ENCODE assay signal across 13 mouse cellular contexts in genomic region chr5:104465279-104465678, GRCm38 (mm10). TPM values are rescaled to one million over a fixed set of nuclear protein-coding genes. Genes with fewer than 3 reads are reported as not detected.
DNase-seq lines count a peak whose midpoint lies in the region; ATAC-seq and TF ChIP-seq lines count a peak whose summit lies in the region.
"Had no signal": no experiment of that assay in that cellular context is flagged by ENCODE, and none has a peak within 500 bp of the region (broad histone marks: within the 10 kb centered on the region; RNA-seq: fewer than 3 reads in every experiment).

No protein-coding gene starts in this region.

- no peaks in the 10 kb centered on the region for H3K4me1 ChIP-seq in liver, adult 2 months (ENCODE audit: control insufficient read depth, insufficient read depth, low read length)
- H3K4me1 ChIP-seq in liver, postnatal 0 days (ENCODE audit: insufficient read depth) = no peaks in the 10 kb centered on the region
- H3K4me1 ChIP-seq: liver, embryonic 13.5 days had no signal

- intact Hi-C loops in heart, postnatal 36 days (cut with DNase I) = no loop called here

- WGBS in liver, adult 2 months = 89% methylated on average over 8 of the region's 8 CpGs
- 86% methylated on average over 8 of the region's 8 CpGs for WGBS in liver, postnatal 0 days (ENCODE audit: insufficient replicate concordance)

- H3K27ac ChIP-seq in liver, adult 2 months (replicated peaks; ENCODE audit: insufficient read depth, low read depth, low read length) = no peak overlapping the region
- H3K27ac ChIP-seq in liver, postnatal 0 days (ENCODE audit: low read depth) = no peak overlapping the region
- H3K27ac ChIP-seq: forebrain, embryonic 15.5 days; hindbrain, embryonic 15.5 days; liver, embryonic 13.5 days had no signal

- DNase-seq in heart, adult 18-20 months = peak; percentile 21 to 22
- DNase-seq in heart, postnatal 36 days = no peak
- DNase-seq in liver, adult 2 months (ENCODE audit: extremely low read depth, low read depth, low spot score) = peak; percentile 31
- no peak for DNase-seq in liver, postnatal 0 days
- peak; percentile 78 for DNase-seq in adrenal gland, adult 2 months
- peak; percentile 16 for DNase-seq in lung, postnatal 14 days
- no peak for DNase-seq in spleen, adult 12 weeks (ENCODE audit: low spot score)
- DNase-seq: liver, embryonic 13.5 days; thymus, postnatal 25 days had no signal

- TF ChIP-seq EP300 in liver, postnatal 0 days (IDR thresholded peaks at IDR 0.05; ENCODE audit: low read depth) = no peak

- no peak for TF ChIP-seq CTCF in liver, adult 2 months (IDR thresholded peaks at IDR 0.05; ENCODE audit: low read depth, low read length)
- TF ChIP-seq CTCF in liver, postnatal 0 days (IDR thresholded peaks at IDR 0.05; ENCODE audit: low read depth) = no peak

- H3K4me3 ChIP-seq in liver, adult 2 months (ENCODE audit: insufficient read depth, low read depth, low read length) = no peak overlapping the region
- H3K4me3 ChIP-seq in liver, postnatal 0 days (ENCODE audit: low read depth, low read length) = no peak overlapping the region
- H3K4me3 ChIP-seq: forebrain, embryonic 15.5 days; hindbrain, embryonic 15.5 days; liver, embryonic 13.5 days; megakaryocyte, embryonic 14.5 days had no signal

- peaks cover 6% of the 10 kb centered on the region for H3K36me3 ChIP-seq in liver, adult 2 months (ENCODE audit: control insufficient read depth, insufficient read depth, low read length)
- peaks cover 4% of the 10 kb centered on the region; the same call in 1 of the 2 replicates for H3K36me3 ChIP-seq in liver, postnatal 0 days (replicated peaks; ENCODE audit: insufficient read depth, low read length)

- no peak for ATAC-seq in liver, postnatal 0 days
- ATAC-seq in inflammation-experienced regulatory T-cells, adult 6 months = no peak
- ATAC-seq: forebrain, embryonic 15.5 days had no signal

- no peak for TF ChIP-seq POLR2A in liver, adult 2 months (IDR thresholded peaks at IDR 0.05; ENCODE audit: extremely low read depth, insufficient read depth, low read length)

- no peaks in the 10 kb centered on the region for H3K9me3 ChIP-seq in liver, postnatal 0 days (ENCODE audit: low read length)
- H3K9me3 ChIP-seq: forebrain, embryonic 15.5 days; hindbrain, embryonic 15.5 days; liver, embryonic 13.5 days; megakaryocyte, embryonic 14.5 days had no signal

- H3K4me2 ChIP-seq in liver, postnatal 0 days (ENCODE audit: low read depth, low read length) = no peak overlapping the region
- H3K4me2 ChIP-seq: forebrain, embryonic 15.5 days; hindbrain, embryonic 15.5 days; liver, embryonic 13.5 days had no signal

- H3K79me2 ChIP-seq in liver, adult 2 months (ENCODE audit: control insufficient read depth, insufficient read depth, low read length) = peaks cover 3% of the 10 kb centered on the region; the same call in 1 of the 2 replicates

- H3K9ac ChIP-seq in liver, adult 2 months (ENCODE audit: low read depth, low read length) = no peak overlapping the region
- H3K9ac ChIP-seq in liver, postnatal 0 days (replicated peaks) = no peak overlapping the region
- H3K9ac ChIP-seq: forebrain, embryonic 15.5 days; hindbrain, embryonic 15.5 days; liver, embryonic 13.5 days had no signal

- H3K27me3 ChIP-seq in liver, adult 2 months (ENCODE audit: control insufficient read depth, insufficient read depth, low read length) = no peaks in the 10 kb centered on the region
- H3K27me3 ChIP-seq in liver, postnatal 0 days (ENCODE audit: insufficient read depth, low read length) = no peaks in the 10 kb centered on the region; the same call in 1 of the 2 replicates
- H3K27me3 ChIP-seq: forebrain, embryonic 15.5 days; hindbrain, embryonic 15.5 days; megakaryocyte, embryonic 14.5 days had no signal

RNA-seq across cellular contexts. Expression of gene Pkd2, which starts 6.0 kb away (rescaled TPM):
- total RNA-seq in heart, adult 18-20 months (2021) = 10 to 100 TPM; 17.7 to 18.9 TPM
- 10 to 100 TPM; 21.5 to 22.2 TPM for total RNA-seq in heart, postnatal 36 days (2021)
- 11.1 and 11.2 TPM in 2 replicates for total RNA-seq in liver, adult 2 months (2014; rRNA removed)
- polyA plus RNA-seq in liver, adult 2 months (2012; rRNA removed) = 5.7 and 5.8 TPM in 2 replicates
- 0.95 and 0.97 TPM in 2 replicates for polyA plus RNA-seq in liver, postnatal 0 days (2015; fragmentation: Nextera tagmentation; extraction: Ambion mirVana)
- 10 to 100 TPM; 33.0 to 44.4 TPM for total RNA-seq in adrenal gland, adult 2 months (2021)
- 21.9 and 33.1 TPM in 2 replicates for polyA plus RNA-seq in adrenal gland, adult 2 months (2012; rRNA removed)
- under 1 TPM in 1 of 3 experiments, not detected in 2; 0.18 TPM for polyA plus RNA-seq in inflammation-experienced regulatory T-cells, adult 6 months (2017; shearing (Covaris generic))

RNA-seq across cellular contexts. Expression of gene Spp1, which starts 30.4 kb away (rescaled TPM):
- under 1 TPM in 1 of 2 experiments, not detected in 1; 0.75 TPM for total RNA-seq in heart, adult 18-20 months (2021)
- under 1 TPM; 0.19 to 0.56 TPM for total RNA-seq in heart, postnatal 36 days (2021)
- total RNA-seq in liver, adult 2 months (2014; rRNA removed) = 29.8 and 39.8 TPM in 2 replicates
- polyA plus RNA-seq in liver, adult 2 months (2012; rRNA removed) = 16.7 and 19.3 TPM in 2 replicates
- polyA plus RNA-seq in liver, postnatal 0 days (2015; fragmentation: Nextera tagmentation; extraction: Ambion mirVana) = 73.9 and 103 TPM in 2 replicates
- total RNA-seq in adrenal gland, adult 2 months (2021) = 100 to 1,000 TPM; 175 to 300 TPM
- polyA plus RNA-seq in adrenal gland, adult 2 months (2012; rRNA removed) = 12.6 and 26.8 TPM in 2 replicates
- polyA plus RNA-seq in inflammation-experienced regulatory T-cells, adult 6 months (2017; shearing (Covaris generic)) = 1 to 10 TPM; 1.7 to 8.4 (median 2.4) TPM

RNA-seq across cellular contexts. Expression of gene BC005561, which starts 42.9 kb away (rescaled TPM):
- total RNA-seq in heart, adult 18-20 months (2021) = 1 to 10 TPM; 3.4 to 4.0 TPM
- total RNA-seq in heart, postnatal 36 days (2021) = 1 to 10 TPM; 4.2 to 5.0 TPM
- total RNA-seq in liver, adult 2 months (2014; rRNA removed) = 6.7 and 7.5 TPM in 2 replicates
- polyA plus RNA-seq in liver, adult 2 months (2012; rRNA removed) = 1.1 and 1.4 TPM in 2 replicates
- polyA plus RNA-seq in liver, postnatal 0 days (2015; fragmentation: Nextera tagmentation; extraction: Ambion mirVana) = 2.6 and 3.0 TPM in 2 replicates
- 10 to 100 TPM in 1 of 2 experiments, 1 to 10 TPM in 1; 6.3 to 14.3 TPM for total RNA-seq in adrenal gland, adult 2 months (2021)
- polyA plus RNA-seq in adrenal gland, adult 2 months (2012; rRNA removed) = 0.89 and 1.8 TPM in 2 replicates
- polyA plus RNA-seq in inflammation-experienced regulatory T-cells, adult 6 months (2017; shearing (Covaris generic)) = 1 to 10 TPM; 2.1 to 3.7 (median 2.9) TPM

Comparison
In these comparisons a context has a peak if more than half of its experiments do, and no peak if none do; other contexts are left out.
1. DNase-seq: peak in heart, adult 18-20 months (2 of 2), liver, adult 2 months (single experiment), adrenal gland, adult 2 months (single experiment) and lung, postnatal 14 days (single experiment); none in heart, postnatal 36 days (0 of 2), liver, postnatal 0 days (single experiment) and spleen, adult 12 weeks (single experiment).
2. RNA of gene Spp1, which starts 30.4 kb away (total RNA-seq): 175 to 300 TPM in adrenal gland, adult 2 months and 29.8 to 39.8 TPM in liver, adult 2 months; 0.75 TPM in heart, adult 18-20 months and 0.19 to 0.56 TPM in heart, postnatal 36 days; every median in the first group is over 10 times any median in the second.